Mouse (Mus musculus) embryonic facial prominence, embryonic 11.5 days (tissue): ENCODE results near the gene Gm20518. TPM values are rescaled to one million over a fixed set of nuclear protein-coding genes. Genes with fewer than 3 reads are reported as not detected.
A peak's percentile ranks its signal among the peaks of the same experiment; 100 is the strongest.

ENCODE experiments used
- ATAC-seq: fragments of 200-750 bp; cut with Nextera tagmentation; replicated peaks from 2 replicates; pipeline ENCODE4 v1.8.0; 2017; ENCODE audit warnings: low read depth; ENCODE audit not compliant: insufficient number of reproducible peaks, low FRiP score, low TSS enrichment
- DNase-seq: peaks from one replicate; pipeline ENCODE4 v3.0.0-alpha.2; 2015; ENCODE audit warnings: low spot score
- H3K27ac ChIP-seq: fragments of 300-500 bp; sonication (generic); replicated peaks from 2 replicates; pipeline ENCODE4 v1.5.1; 2014; ENCODE audit warnings: mild to moderate bottlenecking, low read depth, low read length, control low read depth
- H3K27me3 ChIP-seq: fragments of 300-500 bp; sonication (generic); 2 replicates; pipeline ENCODE4 v1.6.1; 2014; ENCODE audit warnings: mild to moderate bottlenecking, low read length, moderate library complexity, mixed read lengths; ENCODE audit not compliant: control insufficient read depth, insufficient read depth
- H3K36me3 ChIP-seq: fragments of 300-500 bp; sonication (generic); replicated peaks from 2 replicates; pipeline ENCODE4 v1.6.1; 2014; ENCODE audit warnings: low read depth, mild to moderate bottlenecking, low read length, moderate library complexity, mixed read lengths; ENCODE audit not compliant: control insufficient read depth, insufficient read depth
- H3K4me1 ChIP-seq: fragments of 300-500 bp; sonication (generic); 2 replicates; pipeline ENCODE4 v1.6.1; 2014; ENCODE audit warnings: low read length, mixed read lengths; ENCODE audit not compliant: control insufficient read depth, insufficient read depth
- H3K4me2 ChIP-seq: fragments of 300-500 bp; sonication (generic); 2 replicates; pipeline ENCODE4 v1.6.1; 2014; ENCODE audit warnings: low read depth, mild to moderate bottlenecking, control low read depth, low read length, moderate library complexity
- H3K4me3 ChIP-seq: fragments of 300-500 bp; sonication (generic); 2 replicates; pipeline ENCODE4 v1.5.1; 2014; ENCODE audit warnings: low read depth, low read length, control low read depth
- H3K9ac ChIP-seq: fragments of 300-500 bp; sonication (generic); replicated peaks from 2 replicates; pipeline ENCODE4 v1.6.1; 2014; ENCODE audit warnings: mild to moderate bottlenecking, control low read depth, low read length
- H3K9me3 ChIP-seq: fragments of 300-500 bp; sonication (generic); replicated peaks from 2 replicates; pipeline ENCODE4 v1.6.1; 2016; ENCODE audit warnings: mild to moderate bottlenecking, low read length, inconsistent platforms, mixed read lengths; ENCODE audit not compliant: control insufficient read depth
- WGBS: fragments of 180-500 bp; shearing (Covaris S2); extraction: QIAGEN DNeasy Blood & Tissue Kit; methylation state at CpG from one replicate; pipeline ENCODE4 v1.1.7; 2014; 5-methylcytosine and 5-hydroxymethylcytosine counted together
- polyA plus RNA-seq: library from polyadenylated mRNA; unstranded; fragments of >200 nt; fragmentation: Nextera tagmentation; extraction: Ambion mirVana; gene quantifications from 2 replicates; pipeline ENCODE4 v1.2.1, GENCODE M21; 2014

The Gm20518 gene
- polyA plus RNA-seq, 1 experiment from 2014 or later: 0.14 TPM

DNA sequence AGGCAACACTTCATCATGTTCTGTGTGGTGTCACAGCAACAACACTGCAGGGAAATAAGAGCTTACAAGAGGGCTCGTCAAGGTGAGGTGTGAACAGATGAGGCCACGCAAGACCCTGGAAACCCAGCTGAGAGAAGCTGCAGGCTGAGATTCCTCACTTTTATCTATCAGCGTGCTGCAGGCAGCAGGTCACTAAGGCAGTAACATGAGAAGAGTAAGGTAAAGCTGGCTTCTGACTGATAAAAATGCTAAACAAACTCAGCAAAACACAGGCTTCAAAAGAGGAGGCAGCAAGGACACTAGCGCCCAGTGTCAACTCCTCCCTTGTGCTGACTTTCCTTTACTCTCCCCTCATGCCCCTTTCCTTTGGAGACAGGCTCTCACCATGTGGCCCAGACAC is 18.5 kb downstream of the Gm20518 start:
- ATAC-seq: no peak
- Histone ChIP-seq H3K4me2 (no peak overlapping the region), H3K4me1 (no peaks in the 10 kb centered on the region), H3K9ac (no peak overlapping the region), H3K9me3 (no peaks in the 10 kb centered on the region), H3K27ac (no peak overlapping the region), H3K4me3 (no peak overlapping the region), H3K36me3 (peaks cover 4% of the 10 kb centered on the region), H3K27me3 (no peaks in the 10 kb centered on the region)
- no peak for DNase-seq
- 59% methylated on average over 4 of the region's 4 CpGs for WGBS

DNA sequence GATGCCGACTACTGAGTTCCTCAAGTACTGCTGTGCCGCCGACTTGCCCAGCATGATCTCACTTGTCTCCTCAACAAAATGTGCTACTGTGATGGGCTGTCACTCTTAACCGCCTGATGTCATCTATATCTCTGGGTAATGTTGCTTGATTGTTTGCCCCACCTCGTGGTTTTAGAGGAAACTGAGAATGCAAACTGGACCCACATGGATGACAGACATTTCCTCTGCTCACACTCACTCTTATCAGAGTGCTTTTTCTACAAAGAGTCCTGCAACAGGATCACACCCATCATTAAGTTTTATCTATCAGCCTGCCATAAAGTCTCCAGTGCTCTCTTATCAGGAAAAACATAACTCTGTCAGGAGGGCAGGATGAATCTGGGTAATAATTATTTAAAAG is 20.2 kb downstream of the Gm20518 start:
- Histone ChIP-seq H3K4me1 (no peaks in the 10 kb centered on the region), H3K36me3 (peaks cover 4% of the 10 kb centered on the region), H3K4me3 (no peak overlapping the region), H3K27ac (no peak overlapping the region), H3K9ac (no peak overlapping the region), H3K9me3 (no peaks in the 10 kb centered on the region), H3K27me3 (no peaks in the 10 kb centered on the region), H3K4me2 (no peak overlapping the region)
- no peak for DNase-seq
- no peak for ATAC-seq
- 85% methylated on average over 5 of the region's 5 CpGs for WGBS

DNA sequence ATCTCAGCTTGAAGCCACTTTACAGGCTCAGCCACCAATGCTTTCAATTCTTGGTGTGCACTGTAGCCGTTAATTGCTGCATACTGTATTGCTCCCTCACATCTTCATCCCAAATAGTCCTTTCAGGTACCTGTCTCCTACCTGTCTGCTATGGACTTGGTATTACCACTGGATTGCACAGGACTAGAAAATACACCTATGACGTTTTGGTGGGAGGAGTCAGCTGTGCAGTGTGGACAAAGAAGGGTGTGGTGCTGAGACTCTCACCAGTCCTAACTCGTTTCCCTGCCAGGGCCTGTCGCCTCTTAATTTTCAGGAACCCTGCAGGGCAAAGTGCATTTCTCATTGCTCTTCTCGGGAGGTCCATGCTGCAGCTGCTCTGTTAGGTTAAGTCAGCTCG is 25.7 kb downstream of the Gm20518 start:
- ATAC-seq (no peak), DNase-seq (peak; percentile 9)
- Histone ChIP-seq H3K4me1 (no peaks in the 10 kb centered on the region), H3K4me3 (no peak overlapping the region), H3K4me2 (no peak overlapping the region), H3K36me3 (no peaks in the 10 kb centered on the region; the same call in 1 of the 2 replicates), H3K9me3 (no peaks in the 10 kb centered on the region), H3K9ac (no peak overlapping the region), H3K27me3 (no peaks in the 10 kb centered on the region), H3K27ac (no peak overlapping the region)
- WGBS: 79% methylated on average over 6 of the region's 6 CpGs

DNA sequence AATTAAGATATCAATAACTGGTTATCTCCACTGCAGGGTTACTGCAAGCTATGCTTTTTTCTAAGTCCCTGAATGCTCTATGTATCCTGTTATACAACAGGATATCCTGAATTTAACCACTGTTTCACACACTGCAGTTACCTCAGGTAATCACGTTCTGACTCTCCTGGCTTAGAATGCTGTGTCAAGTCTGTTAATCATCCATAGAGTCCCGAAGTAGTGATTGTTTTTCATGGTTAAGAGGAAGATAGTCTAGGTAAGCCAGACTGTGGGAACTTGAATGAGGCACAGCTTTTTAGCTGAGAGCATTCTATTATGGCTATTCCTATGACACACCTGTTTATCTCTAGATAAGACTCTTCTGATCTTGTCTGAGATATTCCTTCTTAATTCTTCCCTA is 26.2 kb downstream of the Gm20518 start:
- no peak for DNase-seq
- Histone ChIP-seq H3K4me2 (no peak overlapping the region), H3K27me3 (no peaks in the 10 kb centered on the region), H3K9me3 (no peaks in the 10 kb centered on the region), H3K27ac (no peak overlapping the region), H3K4me1 (no peaks in the 10 kb centered on the region), H3K4me3 (no peak overlapping the region), H3K9ac (no peak overlapping the region), H3K36me3 (no peaks in the 10 kb centered on the region; the same call in 1 of the 2 replicates)
- WGBS: 92% methylated on average over 2 of the region's 2 CpGs
- no peak for ATAC-seq

DNA sequence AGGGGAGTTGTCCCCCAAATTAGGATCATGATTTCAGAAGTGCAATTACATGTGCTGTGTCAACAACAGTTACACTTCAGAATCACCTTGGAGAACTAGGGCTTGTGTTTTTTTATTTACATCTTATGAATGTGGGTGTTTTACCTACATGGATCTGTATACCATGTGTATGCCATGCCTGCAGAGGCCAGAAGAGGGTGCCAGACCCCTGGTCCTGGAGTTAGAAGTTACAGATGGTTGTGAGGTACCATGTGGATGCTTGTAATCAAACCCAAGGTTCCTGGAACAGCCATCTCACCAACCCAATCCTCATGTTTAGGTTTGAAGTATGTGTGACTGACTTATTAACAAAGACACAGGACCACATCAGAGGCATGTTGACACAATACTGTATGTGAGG is 32.9 kb downstream of the Gm20518 start:
- H3K9me3 ChIP-seq: no peaks in the 10 kb centered on the region
- ATAC-seq (no peak), DNase-seq (peak; percentile 49)
- H3K36me3 ChIP-seq: peaks cover 17% of the 10 kb centered on the region
- H3K27me3 ChIP-seq: no peaks in the 10 kb centered on the region
- no peak overlapping the region for H3K4me3 ChIP-seq
- H3K27ac ChIP-seq: no peak overlapping the region
- no peaks in the 10 kb centered on the region for H3K4me1 ChIP-seq
- no peak overlapping the region for H3K4me2 ChIP-seq
- H3K9ac ChIP-seq: no peak overlapping the region

- ATAC-seq: no peak
- Histone ChIP-seq H3K27ac (no peak overlapping the region), H3K36me3 (peaks cover 17% of the 10 kb centered on the region), H3K9ac (no peak overlapping the region), H3K4me3 (no peak overlapping the region), H3K4me1 (no peaks in the 10 kb centered on the region), H3K9me3 (no peaks in the 10 kb centered on the region), H3K27me3 (no peaks in the 10 kb centered on the region), H3K4me2 (no peak overlapping the region)
- 88% methylated on average over 7 of the region's 7 CpGs for WGBS
- no peak for DNase-seq
These were observed 34.3 kb downstream of the Gm20518 start for GRCm38 (mm10) chr16:17857157-17857556.

- Histone ChIP-seq H3K4me3 (no peak overlapping the region), H3K9ac (no peak overlapping the region), H3K4me1 (no peaks in the 10 kb centered on the region), H3K36me3 (peaks cover 12% of the 10 kb centered on the region), H3K27ac (no peak overlapping the region), H3K4me2 (no peak overlapping the region), H3K9me3 (no peaks in the 10 kb centered on the region), H3K27me3 (no peaks in the 10 kb centered on the region)
- WGBS: 84% methylated on average over 2 of the region's 2 CpGs
- DNase-seq: no peak
- ATAC-seq: no peak
These were observed 38.2 kb downstream of the Gm20518 start for GRCm38 (mm10) chr16:17853263-17853662.

GRCm38 (mm10) chr16:17851860-17852259 is 39.6 kb downstream of the Gm20518 start:
- H3K36me3 ChIP-seq: peaks cover 7% of the 10 kb centered on the region

More at GRCm38 (mm10) chr16:17851860-17852259, 39.6 kb downstream of the Gm20518 start:
- no peaks in the 10 kb centered on the region for H3K4me1 ChIP-seq
- H3K27me3 ChIP-seq: no peaks in the 10 kb centered on the region
- H3K27ac ChIP-seq: no peak overlapping the region
- no peak overlapping the region for H3K4me2 ChIP-seq
- no peak for ATAC-seq
- WGBS: 97% methylated on average over 1 of the region's 1 CpGs
- H3K4me3 ChIP-seq: no peak overlapping the region
- H3K9me3 ChIP-seq: no peaks in the 10 kb centered on the region
- H3K9ac ChIP-seq: no peak overlapping the region
- no peak for DNase-seq
